Mouse (Mus musculus) activated CD4-positive, CD25-positive, alpha-beta regulatory T cell, adult 4 months (primary cell): ENCODE measurements around the gene Tbxa2r. TPM values are rescaled to one million over a fixed set of nuclear protein-coding genes. Genes with fewer than 3 reads are reported as not detected.

ENCODE experiments used
- ATAC-seq: one replicate; pipeline ENCODE4 v1.8.0; 2017
- polyA plus RNA-seq, 2 experiments: library from polyadenylated mRNA; unstranded; fragments of 100-300 nt; shearing (Covaris generic); gene quantifications; one replicate each; pipeline ENCODE4 v1.2.1; 2017

Gene Tbxa2r
- polyA plus RNA-seq, 2 experiments from 2014 or later: 20.9 to 21.4 TPM

GRCm38 (mm10) chr10:81300352-81300907 lies 28.1 kb upstream of the Tbxa2r start:
- ATAC-seq: no peak

DNA sequence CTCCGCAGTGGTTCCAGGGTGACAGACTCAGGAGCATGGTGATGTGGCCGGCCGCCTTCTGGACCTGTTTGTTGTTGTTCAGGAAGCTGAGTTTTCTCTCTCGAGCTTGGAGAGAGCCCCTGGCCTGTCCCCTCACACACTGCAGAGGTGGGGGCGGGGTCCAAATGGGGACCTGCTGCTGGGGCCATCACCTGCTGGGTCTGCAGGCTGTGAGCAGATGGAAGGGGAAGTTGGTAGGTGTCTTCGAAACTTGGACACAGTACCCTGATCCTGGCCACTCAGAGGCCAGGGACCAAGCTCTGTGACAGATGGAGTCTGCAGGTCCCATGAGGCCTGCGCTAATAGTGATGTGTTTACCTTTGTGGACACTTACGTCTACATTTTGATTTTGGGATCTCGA lies 27.2 kb upstream of the Tbxa2r start:
- no peak for ATAC-seq

DNA sequence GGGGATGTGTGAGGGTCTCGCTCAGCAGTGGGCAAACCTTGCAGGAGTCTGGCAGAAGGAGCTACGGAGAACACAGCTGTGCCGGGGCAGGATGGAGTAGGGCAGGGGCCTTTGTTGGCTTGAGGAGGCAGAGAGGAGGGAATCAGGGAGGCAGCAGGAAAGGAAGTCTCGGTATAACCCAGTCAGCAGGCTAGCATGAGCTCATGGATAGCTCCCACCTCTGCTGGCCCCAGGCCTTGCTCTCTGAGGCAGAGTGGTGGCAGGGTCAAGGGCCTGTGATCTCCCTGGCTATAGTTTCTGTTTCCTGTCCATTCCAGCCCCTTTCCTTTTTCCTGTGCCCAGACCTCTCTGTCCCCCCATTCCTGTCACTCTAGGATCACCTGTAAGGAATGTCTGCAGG lies 26.2 kb upstream of the Tbxa2r start:
- ATAC-seq: no peak

DNA sequence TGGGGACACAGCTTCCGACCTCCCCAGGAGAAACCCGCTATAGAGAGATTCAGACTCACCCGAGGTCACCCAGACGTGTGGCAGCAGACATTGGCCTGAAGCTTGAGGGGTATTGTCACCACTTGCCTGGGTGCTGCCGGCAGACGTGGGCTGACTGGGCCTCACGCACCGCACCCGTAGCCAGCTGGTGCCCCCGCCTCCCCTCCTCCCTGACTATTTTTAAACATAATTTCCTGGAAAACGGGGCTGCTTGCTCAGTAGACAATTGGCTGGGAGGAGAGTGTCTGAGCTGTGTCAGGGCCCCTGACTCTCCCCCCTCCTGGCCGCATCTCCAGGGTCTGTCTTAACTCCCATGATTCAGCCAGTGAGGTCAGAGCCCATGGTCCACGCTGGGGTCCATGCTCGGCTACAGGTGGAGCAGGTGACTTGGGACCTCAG lies 25.7 kb upstream of the Tbxa2r start:
- no peak for ATAC-seq

- peak; percentile 19 for ATAC-seq
Observed at GRCm38 (mm10) chr10:81303258-81303657, 25.3 kb upstream of the Tbxa2r start.

GRCm38 (mm10) chr10:81303761-81304160 lies 24.8 kb upstream of the Tbxa2r start:
- peak; percentile 63 for ATAC-seq

DNA sequence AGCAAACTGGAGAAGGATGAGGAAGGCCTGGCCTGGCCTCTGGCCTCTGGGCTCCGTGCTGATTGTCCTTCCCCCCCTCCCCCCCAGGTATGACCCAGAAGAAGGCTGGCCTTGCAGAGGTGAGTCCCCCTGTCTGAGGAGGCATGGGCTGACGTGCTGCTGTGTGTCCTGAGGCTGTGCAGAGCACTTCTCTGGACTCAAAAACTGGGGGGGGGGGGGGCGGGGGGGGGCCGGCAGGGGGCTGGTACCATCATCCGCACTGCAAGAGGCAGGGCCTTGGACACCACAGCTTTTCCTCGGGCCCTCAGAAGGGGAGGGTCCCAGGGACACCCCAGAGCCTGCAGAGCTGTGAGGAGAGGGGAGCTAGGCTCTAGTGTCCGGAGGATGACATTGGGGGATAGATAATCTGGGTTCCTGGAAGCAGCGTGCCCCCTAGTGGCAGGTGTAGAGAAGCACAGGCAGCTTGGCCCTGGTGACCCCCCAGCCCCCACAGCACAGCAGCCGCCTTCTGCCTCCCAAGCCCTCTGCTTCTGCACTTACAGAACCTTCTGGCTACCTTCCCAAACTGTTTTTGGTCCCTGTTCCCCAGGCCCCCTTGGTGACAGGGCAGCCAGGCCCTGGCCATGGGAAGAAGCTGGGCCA lies 23.8 kb upstream of the Tbxa2r start:
- peak; percentile 21 for ATAC-seq

- no peak for ATAC-seq
Observed at GRCm38 (mm10) chr10:81305663-81306062, 22.9 kb upstream of the Tbxa2r start.

GRCm38 (mm10) chr10:81306173-81306668 lies 22.3 kb upstream of the Tbxa2r start:
- ATAC-seq: no peak

- ATAC-seq: no peak
Observed at GRCm38 (mm10) chr10:81306837-81307682, 21.5 kb upstream of the Tbxa2r start.

DNA sequence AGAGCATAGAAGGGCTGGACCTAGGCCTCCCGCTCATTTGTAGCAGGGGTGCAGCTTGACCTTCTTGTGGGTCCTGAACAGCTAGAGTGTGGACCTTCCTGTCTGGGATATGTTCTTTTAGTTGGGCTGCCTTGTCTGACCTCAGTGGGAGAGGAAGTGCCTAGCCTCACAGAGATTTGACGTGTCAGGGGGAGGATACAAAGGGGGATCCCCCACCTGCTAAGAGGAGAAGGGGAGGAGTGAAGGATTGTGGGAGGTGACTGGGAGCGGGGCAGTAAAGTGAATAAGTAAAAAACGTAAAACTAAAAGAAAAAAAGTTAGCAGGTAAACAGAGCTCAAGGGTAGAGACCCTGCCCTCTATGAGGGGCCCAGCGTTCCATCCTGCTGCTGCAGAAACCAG lies 19.0 kb upstream of the Tbxa2r start:
- peak; percentile 86 for ATAC-seq

- no peak for ATAC-seq
Observed at GRCm38 (mm10) chr10:81313581-81313980, 14.9 kb upstream of the Tbxa2r start.

- ATAC-seq: no peak
Observed at GRCm38 (mm10) chr10:81314201-81314600, 14.3 kb upstream of the Tbxa2r start.

DNA sequence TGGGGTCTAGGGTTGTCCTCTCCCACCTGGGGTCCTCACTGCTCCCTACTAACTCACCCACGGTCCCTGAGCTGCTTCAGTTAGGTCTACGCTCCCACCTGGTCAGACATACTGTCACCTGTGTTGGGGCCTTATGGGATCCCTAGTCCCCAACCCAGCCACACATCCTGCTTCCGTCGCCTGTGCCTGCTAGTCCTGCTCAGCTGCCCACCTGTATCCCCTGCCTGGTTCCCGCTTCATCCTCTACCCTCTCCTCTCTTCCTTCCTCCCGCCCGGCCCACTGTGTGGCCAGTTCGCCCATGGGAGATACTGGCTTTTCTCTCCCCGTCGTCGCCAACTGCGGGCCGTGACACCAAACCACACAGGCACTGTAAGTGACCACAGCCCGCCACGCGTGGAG lies 12.9 kb upstream of the Tbxa2r start:
- ATAC-seq: no peak

GRCm38 (mm10) chr10:81316338-81317060 lies 12.0 kb upstream of the Tbxa2r start:
- ATAC-seq: no peak

GRCm38 (mm10) chr10:81317273-81317672 lies 11.3 kb upstream of the Tbxa2r start:
- no peak for ATAC-seq

- no peak for ATAC-seq
Observed at GRCm38 (mm10) chr10:81318589-81319329, 9.8 kb upstream of the Tbxa2r start.

DNA sequence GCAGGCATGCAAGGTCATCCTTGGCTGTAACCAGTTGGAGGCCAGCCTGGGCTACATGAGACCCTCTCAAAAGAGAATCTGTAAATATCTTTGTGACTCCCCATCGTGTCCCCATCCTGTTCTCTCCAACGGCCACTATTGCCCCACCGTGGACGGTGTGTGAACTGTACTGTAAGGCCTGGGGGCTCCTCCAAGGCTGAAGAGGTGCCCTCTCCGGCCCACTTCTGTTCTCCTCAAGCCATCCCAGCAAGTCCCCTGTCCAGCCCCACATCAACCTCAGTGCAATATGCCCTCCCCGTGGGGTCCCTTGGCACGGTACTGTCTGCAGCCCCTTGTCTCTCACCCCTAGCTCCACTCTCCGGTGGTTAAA lies 9.2 kb upstream of the Tbxa2r start:
- ATAC-seq: no peak

DNA sequence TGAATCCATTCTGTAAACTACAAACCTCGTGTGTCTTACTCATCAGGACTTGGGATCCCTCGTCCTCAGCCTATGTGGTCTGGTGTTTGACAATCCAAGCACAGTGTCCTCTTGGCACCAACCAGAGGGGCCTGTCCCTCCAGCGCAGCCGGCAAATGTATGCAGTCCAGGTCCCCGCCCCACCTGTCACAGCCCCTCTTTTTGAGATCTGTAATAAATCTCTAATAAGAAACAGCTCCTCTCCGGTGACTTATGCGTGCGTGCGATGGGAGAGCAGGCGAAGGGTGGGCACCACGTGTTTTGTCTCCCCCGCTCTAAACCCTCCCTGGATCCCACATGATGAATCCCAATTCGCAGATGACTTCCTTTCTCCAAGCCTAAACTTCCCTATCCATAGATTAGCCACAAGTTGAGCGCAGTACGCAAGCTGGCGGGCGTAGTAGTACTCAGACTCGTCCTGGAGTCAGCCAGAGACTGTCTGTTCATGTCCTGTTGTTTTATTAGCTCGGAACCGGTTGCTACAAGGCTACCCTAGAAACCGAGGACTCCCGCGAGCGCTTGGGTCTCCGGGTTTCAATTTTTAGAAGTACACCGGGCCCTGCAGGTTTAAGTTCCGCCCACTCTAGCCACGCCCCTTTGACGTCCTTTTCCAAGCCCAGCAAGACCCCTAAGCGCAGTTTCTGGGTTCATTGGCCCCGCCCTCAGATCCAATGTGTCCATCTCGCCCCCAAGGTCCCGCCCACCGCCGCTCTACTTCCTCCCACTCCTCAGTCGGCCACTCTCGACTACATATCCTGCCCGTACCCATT lies 8.6 kb upstream of the Tbxa2r start:
- no peak for ATAC-seq

DNA sequence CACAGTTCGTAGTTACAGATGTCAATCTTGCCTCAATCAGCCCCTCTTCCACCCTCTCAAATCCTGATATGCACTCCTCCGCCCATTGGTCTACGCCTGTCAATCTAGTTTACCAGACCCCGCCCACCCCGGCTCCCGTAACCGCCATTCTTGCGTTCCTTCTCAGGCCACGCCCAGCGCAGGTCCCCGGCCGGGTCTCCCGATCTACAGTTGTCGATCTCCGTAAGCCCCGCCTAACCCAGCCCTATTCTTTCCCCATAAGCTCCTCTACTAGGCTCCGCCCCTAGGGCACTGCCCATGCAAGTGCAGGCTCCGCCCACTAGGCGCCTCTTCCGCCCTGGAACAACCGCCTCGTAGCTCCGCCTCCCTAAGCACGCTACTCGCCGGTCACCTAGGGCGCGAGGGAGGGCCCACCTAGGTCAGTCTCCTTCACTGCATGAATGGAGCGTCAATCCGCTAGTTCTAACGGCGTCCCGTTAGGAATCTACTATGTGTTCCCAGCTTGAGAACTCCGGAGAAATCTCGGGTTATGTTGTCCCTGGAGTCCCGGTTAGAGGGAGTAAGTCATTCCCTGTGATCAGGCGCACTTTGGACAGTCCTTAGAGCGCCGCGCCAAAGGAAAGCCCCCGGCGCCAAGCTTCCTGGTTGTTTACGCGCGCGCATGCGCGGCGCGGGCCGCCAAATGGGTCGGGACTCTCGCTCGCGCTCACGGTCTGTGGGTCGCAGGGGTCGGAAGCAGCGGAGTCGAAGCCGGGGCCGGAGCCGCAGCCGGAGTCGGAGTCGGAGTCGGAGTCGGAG lies 7.8 kb upstream of the Tbxa2r start, which contains the start of gene Cactin:
TSS of gene Cactin (plus strand) at position 554 of the 798 bp plus-strand sequence.
- peak; percentile 85 for ATAC-seq
